Mouse (Mus musculus): ENCODE results near the gene Plxnc1. TPM values are rescaled to one million over a fixed set of nuclear protein-coding genes. Genes with fewer than 3 reads are reported as not detected.

Gene Plxnc1
- polyA plus RNA-seq, 1 experiment from 2014 or later, result 0.95 TPM

- Histone ChIP-seq H3K9ac (replicated peaks; ENCODE audit: low read length) (no peak overlapping the region), H3K4me2 (replicated peaks; ENCODE audit: low read depth, low read length) (no peak overlapping the region), H3K9me3 (ENCODE audit: low read length) (no peaks in the 10 kb centered on the region), H3K4me1 (ENCODE audit: insufficient read depth, low read length) (peaks cover 26% of the 10 kb centered on the region), H3K36me3 (ENCODE audit: insufficient read depth, low read length) (no peaks in the 10 kb centered on the region), H3K4me3 (ENCODE audit: low read length) (no peak overlapping the region), H3K27ac (ENCODE audit: low read length) (no peak overlapping the region), H3K27me3 (ENCODE audit: insufficient read depth, low read length) (peaks cover 27% of the 10 kb centered on the region)
- 22% methylated on average over 7 of the region's 7 CpGs for WGBS
- ATAC-seq (ENCODE audit: low FRiP score, low TSS enrichment), result no peak
Observed at GRCm38 (mm10) chr10:94940786-94941185, 3.8 kb downstream of the Plxnc1 start.

- no peak overlapping the region for H3K4me3 ChIP-seq (ENCODE audit: low read length)
- 49% methylated on average over 2 of the region's 2 CpGs for WGBS
- H3K4me1 ChIP-seq (ENCODE audit: insufficient read depth, low read length), result peaks cover 24% of the 10 kb centered on the region
Observed at GRCm38 (mm10) chr10:94940061-94940460, 4.6 kb downstream of the Plxnc1 start.

GRCm38 (mm10) chr10:94938899-94939298 is 5.7 kb downstream of the Plxnc1 start:
- no peaks in the 10 kb centered on the region for H3K9me3 ChIP-seq (ENCODE audit: low read length)
- peaks cover 20% of the 10 kb centered on the region for H3K27me3 ChIP-seq (ENCODE audit: insufficient read depth, low read length)
- H3K4me3 ChIP-seq (ENCODE audit: low read length), result no peak overlapping the region
- H3K4me2 ChIP-seq (replicated peaks; ENCODE audit: low read depth, low read length), result no peak overlapping the region
- H3K27ac ChIP-seq (ENCODE audit: low read length), result no peak overlapping the region
- H3K4me1 ChIP-seq (ENCODE audit: insufficient read depth, low read length), result peaks cover 17% of the 10 kb centered on the region
- ATAC-seq (ENCODE audit: low FRiP score, low TSS enrichment), result no peak
- H3K9ac ChIP-seq (replicated peaks; ENCODE audit: low read length), result no peak overlapping the region
- WGBS, result 88% methylated on average over 2 of the region's 2 CpGs
- H3K36me3 ChIP-seq (ENCODE audit: insufficient read depth, low read length), result no peaks in the 10 kb centered on the region

More at GRCm38 (mm10) chr10:94940061-94940460, 4.6 kb downstream of the Plxnc1 start:
- Histone ChIP-seq H3K9ac (replicated peaks; ENCODE audit: low read length) (no peak overlapping the region), H3K9me3 (ENCODE audit: low read length) (no peaks in the 10 kb centered on the region), H3K36me3 (ENCODE audit: insufficient read depth, low read length) (no peaks in the 10 kb centered on the region), H3K27ac (ENCODE audit: low read length) (no peak overlapping the region), H3K27me3 (ENCODE audit: insufficient read depth, low read length) (peaks cover 22% of the 10 kb centered on the region), H3K4me2 (replicated peaks; ENCODE audit: low read depth, low read length) (no peak overlapping the region)
- no peak for ATAC-seq (ENCODE audit: low FRiP score, low TSS enrichment)

- Histone ChIP-seq H3K4me3 (ENCODE audit: low read length) (no peak overlapping the region), H3K4me1 (ENCODE audit: insufficient read depth, low read length) (peaks cover 13% of the 10 kb centered on the region), H3K9me3 (ENCODE audit: low read length) (no peaks in the 10 kb centered on the region), H3K36me3 (ENCODE audit: insufficient read depth, low read length) (no peaks in the 10 kb centered on the region), H3K4me2 (replicated peaks; ENCODE audit: low read depth, low read length) (no peak overlapping the region), H3K27ac (ENCODE audit: low read length) (no peak overlapping the region), H3K27me3 (ENCODE audit: insufficient read depth, low read length) (peaks cover 20% of the 10 kb centered on the region), H3K9ac (replicated peaks; ENCODE audit: low read length) (no peak overlapping the region)
- WGBS, result 88% methylated on average over 6 of the region's 6 CpGs
- no peak for ATAC-seq (ENCODE audit: low FRiP score, low TSS enrichment)
Observed at GRCm38 (mm10) chr10:94938320-94938719, 6.3 kb downstream of the Plxnc1 start.

GRCm38 (mm10) chr10:94935270-94935669 is 9.4 kb downstream of the Plxnc1 start:
- Histone ChIP-seq H3K4me3 (ENCODE audit: low read length) (no peak overlapping the region), H3K4me2 (replicated peaks; ENCODE audit: low read depth, low read length) (no peak overlapping the region), H3K4me1 (ENCODE audit: insufficient read depth, low read length) (peaks cover 12% of the 10 kb centered on the region), H3K36me3 (ENCODE audit: insufficient read depth, low read length) (no peaks in the 10 kb centered on the region), H3K9ac (replicated peaks; ENCODE audit: low read length) (no peak overlapping the region), H3K27me3 (ENCODE audit: insufficient read depth, low read length) (no peaks in the 10 kb centered on the region), H3K9me3 (ENCODE audit: low read length) (no peaks in the 10 kb centered on the region), H3K27ac (ENCODE audit: low read length) (no peak overlapping the region)
- 85% methylated on average over 4 of the region's 4 CpGs for WGBS
- no peak for ATAC-seq (ENCODE audit: low FRiP score, low TSS enrichment)

GRCm38 (mm10) chr10:94934151-94934614 is 10.5 kb downstream of the Plxnc1 start:
- no peaks in the 10 kb centered on the region for H3K27me3 ChIP-seq (ENCODE audit: insufficient read depth, low read length)
- no peak overlapping the region for H3K9ac ChIP-seq (replicated peaks; ENCODE audit: low read length)
- no peaks in the 10 kb centered on the region for H3K36me3 ChIP-seq (ENCODE audit: insufficient read depth, low read length)
- no peak for ATAC-seq (ENCODE audit: low FRiP score, low TSS enrichment)
- peaks cover 12% of the 10 kb centered on the region for H3K4me1 ChIP-seq (ENCODE audit: insufficient read depth, low read length)
- H3K27ac ChIP-seq (ENCODE audit: low read length), result no peak overlapping the region
- 85% methylated on average over 9 of the region's 9 CpGs for WGBS
- H3K9me3 ChIP-seq (ENCODE audit: low read length), result no peaks in the 10 kb centered on the region
- no peak overlapping the region for H3K4me2 ChIP-seq (replicated peaks; ENCODE audit: low read depth, low read length)
- H3K4me3 ChIP-seq (ENCODE audit: low read length), result no peak overlapping the region

- no peaks in the 10 kb centered on the region for H3K36me3 ChIP-seq (ENCODE audit: insufficient read depth, low read length)
- no peaks in the 10 kb centered on the region for H3K27me3 ChIP-seq (ENCODE audit: insufficient read depth, low read length)
- WGBS, result 34% methylated on average over 9 of the region's 9 CpGs
- no peak overlapping the region for H3K4me3 ChIP-seq (ENCODE audit: low read length)
- H3K9me3 ChIP-seq (ENCODE audit: low read length), result no peaks in the 10 kb centered on the region
- no peak overlapping the region for H3K9ac ChIP-seq (replicated peaks; ENCODE audit: low read length)
- no peak overlapping the region for H3K4me2 ChIP-seq (replicated peaks; ENCODE audit: low read depth, low read length)
- H3K4me1 ChIP-seq (ENCODE audit: insufficient read depth, low read length), result peaks cover 12% of the 10 kb centered on the region
- H3K27ac ChIP-seq (ENCODE audit: low read length), result peak overlapping the region; percentile 74
- ATAC-seq (ENCODE audit: low FRiP score, low TSS enrichment), result peak; percentile 99
Observed at GRCm38 (mm10) chr10:94931961-94932832, 12.4 kb downstream of the Plxnc1 start.

- Histone ChIP-seq H3K4me3 (ENCODE audit: low read length) (no peak overlapping the region), H3K27me3 (ENCODE audit: insufficient read depth, low read length) (no peaks in the 10 kb centered on the region), H3K9me3 (ENCODE audit: low read length) (no peaks in the 10 kb centered on the region), H3K36me3 (ENCODE audit: insufficient read depth, low read length) (no peaks in the 10 kb centered on the region), H3K4me1 (ENCODE audit: insufficient read depth, low read length) (peaks cover 20% of the 10 kb centered on the region), H3K9ac (replicated peaks; ENCODE audit: low read length) (no peak overlapping the region), H3K4me2 (replicated peaks; ENCODE audit: low read depth, low read length) (no peak overlapping the region), H3K27ac (ENCODE audit: low read length) (no peak overlapping the region)
- ATAC-seq (ENCODE audit: low FRiP score, low TSS enrichment), result no peak
- WGBS, result 92% methylated on average over 4 of the region's 4 CpGs
Observed at GRCm38 (mm10) chr10:94928164-94928563, 16.5 kb downstream of the Plxnc1 start.

GRCm38 (mm10) chr10:94926297-94926696 is 18.3 kb downstream of the Plxnc1 start:
- no peaks in the 10 kb centered on the region for H3K9me3 ChIP-seq (ENCODE audit: low read length)
- no peak overlapping the region for H3K4me3 ChIP-seq (ENCODE audit: low read length)
- 70% methylated on average over 3 of the region's 3 CpGs for WGBS
- H3K4me2 ChIP-seq (replicated peaks; ENCODE audit: low read depth, low read length), result no peak overlapping the region
- no peak overlapping the region for H3K9ac ChIP-seq (replicated peaks; ENCODE audit: low read length)
- peaks cover 9% of the 10 kb centered on the region; the same call in 1 of the 2 replicates for H3K4me1 ChIP-seq (ENCODE audit: insufficient read depth, low read length)
- no peaks in the 10 kb centered on the region for H3K36me3 ChIP-seq (ENCODE audit: insufficient read depth, low read length)
- no peak for ATAC-seq (ENCODE audit: low FRiP score, low TSS enrichment)
- H3K27me3 ChIP-seq (ENCODE audit: insufficient read depth, low read length), result no peaks in the 10 kb centered on the region
- H3K27ac ChIP-seq (ENCODE audit: low read length), result no peak overlapping the region

GRCm38 (mm10) chr10:94924878-94925277 is 19.8 kb downstream of the Plxnc1 start:
- H3K27ac ChIP-seq (ENCODE audit: low read length), result no peak overlapping the region
- H3K27me3 ChIP-seq (ENCODE audit: insufficient read depth, low read length), result no peaks in the 10 kb centered on the region
- H3K4me1 ChIP-seq (ENCODE audit: insufficient read depth, low read length), result peaks cover 9% of the 10 kb centered on the region; the same call in 1 of the 2 replicates
- 88% methylated on average over 4 of the region's 4 CpGs for WGBS
- no peak overlapping the region for H3K9ac ChIP-seq (replicated peaks; ENCODE audit: low read length)
- H3K36me3 ChIP-seq (ENCODE audit: insufficient read depth, low read length), result no peaks in the 10 kb centered on the region
- H3K4me2 ChIP-seq (replicated peaks; ENCODE audit: low read depth, low read length), result no peak overlapping the region
- H3K4me3 ChIP-seq (ENCODE audit: low read length), result no peak overlapping the region
- H3K9me3 ChIP-seq (ENCODE audit: low read length), result no peaks in the 10 kb centered on the region
- no peak for ATAC-seq (ENCODE audit: low FRiP score, low TSS enrichment)

All from kidney, embryonic 16.5 days (tissue).